Mouse (Mus musculus) left cerebral cortex, postnatal 36 days (tissue): ENCODE results near the gene Kcnip4. TPM values are rescaled to one million over a fixed set of nuclear protein-coding genes. Genes with fewer than 3 reads are reported as not detected.

Experiments used
- DNase-seq, 2 experiments: peaks; one replicate each; pipeline ENCODE4 v3.0.0; 2021 to 2022; ENCODE audit warnings: low spot score in 2 of 2, mixed read lengths in 1 of 2
- intact Hi-C: fragments of 180-260 bp; cut with DNase I; formaldehyde crosslinking; loops from one replicate; pipeline ENCODE4 v1.15.1; 2025
- total RNA-seq, 2 experiments: library from RNA; stranded (reverse); gene quantifications; 2 replicates each; pipeline ENCODE4 v1.2.3; 2021

The Kcnip4 gene
- total RNA-seq, 2 experiments from 2014 or later, result 58.4 to 66.4 TPM

DNA sequence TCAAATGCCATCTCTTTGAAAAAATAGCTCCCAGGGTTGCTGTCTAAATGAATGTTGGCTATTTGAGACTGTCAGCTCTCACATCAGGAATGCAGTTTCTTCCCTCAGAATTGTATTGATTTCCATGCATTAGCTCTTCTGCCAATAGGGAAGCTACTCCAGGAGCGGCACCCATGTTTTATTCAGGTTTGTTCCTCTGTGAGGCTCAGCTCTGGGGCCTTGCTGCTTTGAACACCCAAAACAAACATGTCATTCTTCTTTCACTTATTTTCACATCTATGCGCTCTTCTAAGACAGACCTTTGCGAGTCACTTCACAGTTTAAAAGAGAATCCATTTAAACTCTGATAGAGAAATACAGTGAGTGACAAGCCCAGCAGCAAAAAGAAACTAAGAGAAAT lies 862.2 kb downstream of the Kcnip4 start:
- DNase-seq, result no peak
- intact Hi-C loops, result no loop called here

DNA sequence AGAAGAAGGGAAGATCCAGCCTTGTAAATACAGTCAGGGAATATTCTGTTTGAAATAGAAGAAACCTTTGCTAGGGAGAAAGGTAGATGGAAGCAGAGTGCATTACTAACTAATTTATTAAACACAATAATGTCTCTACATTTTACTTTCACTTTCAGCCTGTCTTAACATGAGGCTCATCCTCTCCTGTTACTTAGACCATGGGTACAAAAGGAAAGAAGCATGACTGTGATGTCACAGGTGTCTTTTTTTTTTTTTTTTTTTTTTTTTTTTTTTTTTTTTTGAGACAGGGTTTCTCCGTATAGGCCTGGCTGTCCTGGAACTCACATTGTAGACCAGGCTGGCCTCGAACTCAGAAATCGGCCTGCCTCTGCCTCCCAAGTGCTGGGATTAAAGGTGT lies 864.7 kb downstream of the Kcnip4 start:
- intact Hi-C loops, result no loop called here
- no peak for DNase-seq

DNA sequence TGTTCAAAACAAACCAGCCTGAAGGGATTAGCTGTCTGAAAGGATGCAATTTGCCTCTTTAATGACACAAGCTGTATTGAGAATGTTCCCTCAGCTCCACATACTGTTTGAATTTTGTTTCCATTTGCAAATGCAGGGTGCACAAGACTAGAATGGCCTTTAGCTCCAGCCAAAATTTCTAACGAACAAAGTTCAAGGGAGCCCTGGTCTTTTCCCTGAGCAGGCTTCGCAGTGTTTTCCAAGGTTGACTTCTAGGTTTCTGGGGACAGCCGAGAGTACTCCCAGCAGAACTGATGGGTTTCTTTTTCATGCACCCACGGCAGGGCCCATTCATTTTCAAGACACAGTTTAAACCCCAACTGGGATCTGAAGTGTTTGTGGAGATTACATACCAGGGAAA lies 874.2 kb downstream of the Kcnip4 start:
- intact Hi-C loops, result no loop called here

DNA sequence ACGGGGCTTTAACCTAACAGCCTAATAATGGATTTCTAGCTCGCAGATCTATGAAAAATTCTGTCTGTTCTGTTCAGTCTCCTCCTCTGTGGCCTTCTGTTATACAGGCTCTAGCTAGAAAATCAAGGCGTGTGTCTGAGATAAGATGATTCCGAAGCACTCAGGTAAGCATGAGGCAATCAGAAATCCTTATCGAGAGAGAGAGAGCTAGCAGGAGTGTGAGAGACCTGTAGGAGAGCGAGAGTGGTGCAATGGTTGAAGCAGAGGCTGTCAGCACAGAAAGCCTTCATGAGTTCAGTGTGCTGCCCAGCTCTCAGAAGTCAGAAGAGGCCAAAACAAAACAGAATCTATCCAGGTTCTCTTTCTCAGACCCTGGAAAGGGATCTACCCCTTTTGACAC lies 888.0 kb downstream of the Kcnip4 start:
- intact Hi-C loops, result no loop called here
- no peak for DNase-seq

More for the DNA sequence above, 874.2 kb downstream of the Kcnip4 start:
- DNase-seq, result no peak

DNA sequence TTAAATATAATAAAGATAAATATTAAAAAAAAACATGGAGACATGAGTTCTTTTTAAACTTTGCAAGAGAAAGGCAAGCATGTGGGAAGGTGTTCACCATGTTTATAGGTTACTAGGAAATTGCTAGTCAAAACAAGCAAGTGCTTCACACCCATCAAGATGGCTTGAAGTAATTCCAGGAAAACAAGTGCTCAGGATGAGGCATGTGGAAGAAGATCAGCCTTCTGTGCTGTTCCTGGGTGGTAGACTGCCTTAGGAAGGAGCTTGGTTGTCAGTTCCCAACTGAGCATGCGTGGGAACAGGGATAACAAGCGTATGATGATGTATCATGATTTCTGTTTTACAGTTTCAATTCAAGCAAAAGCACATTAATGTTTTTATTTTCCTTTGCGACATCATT lies 891.1 kb downstream of the Kcnip4 start:
- DNase-seq, result no peak
- intact Hi-C loops, result no loop called here

DNA sequence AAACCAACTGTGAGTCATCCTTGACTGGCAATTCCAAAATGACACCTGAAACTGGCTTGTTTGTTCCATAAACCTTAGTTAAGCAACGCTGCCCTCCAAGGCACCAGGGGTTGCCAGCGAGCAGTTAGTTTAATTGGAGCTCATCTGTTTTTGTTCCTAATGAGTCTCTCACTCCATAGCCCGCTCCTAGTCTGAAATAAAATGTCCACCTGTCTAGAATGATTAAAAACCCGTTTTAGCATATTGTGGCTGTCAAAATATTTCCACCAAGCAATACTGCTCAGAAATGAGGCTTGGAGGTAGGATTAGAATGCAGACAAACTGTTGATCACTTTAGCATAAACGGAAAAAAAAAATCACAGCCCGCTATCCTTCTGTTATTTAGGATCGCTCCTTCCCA lies 901.3 kb downstream of the Kcnip4 start:
- intact Hi-C loops, result no loop called here
- no peak for DNase-seq

DNA sequence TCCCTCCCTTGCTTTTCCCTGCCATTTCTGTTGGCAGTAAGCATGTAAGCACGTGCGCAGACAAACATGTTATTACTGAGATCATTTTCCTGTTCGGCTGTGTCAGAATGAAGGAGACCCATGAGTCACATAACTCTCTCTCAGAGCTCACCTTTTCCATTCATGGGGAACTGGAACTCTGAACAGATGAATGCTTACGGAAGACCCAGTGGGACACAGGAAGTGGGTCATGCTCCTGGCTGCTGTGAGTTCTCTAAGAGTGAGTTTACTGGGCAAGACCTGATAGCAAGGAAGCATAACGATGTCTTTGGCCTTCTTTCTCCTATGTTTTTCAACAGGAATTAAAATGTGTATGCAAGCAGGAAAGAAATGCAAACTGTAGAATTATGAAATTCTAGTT lies 917.8 kb downstream of the Kcnip4 start:
- DNase-seq, result no peak
- intact Hi-C loops, result no loop called here

DNA sequence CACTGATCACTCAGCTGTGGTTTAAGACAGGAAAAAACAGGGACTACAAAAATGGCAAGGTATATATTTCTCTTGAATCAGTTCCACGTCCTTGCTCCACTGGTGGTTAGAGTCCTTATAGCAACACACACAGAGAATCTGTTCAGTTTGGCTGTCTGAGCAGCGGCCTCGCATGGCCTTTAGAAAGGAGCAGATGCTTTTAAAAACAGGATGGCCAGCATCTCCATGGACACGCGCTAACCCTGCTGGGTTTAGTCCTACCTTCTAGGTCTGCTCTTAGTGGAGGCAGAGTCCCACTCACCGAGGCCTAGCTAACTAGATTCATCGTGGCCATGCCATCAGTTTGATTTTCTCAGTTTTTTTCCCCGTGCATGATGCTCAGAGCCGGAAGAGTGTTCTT lies 918.4 kb downstream of the Kcnip4 start:
- no peak for DNase-seq
- intact Hi-C loops, result no loop called here

DNA sequence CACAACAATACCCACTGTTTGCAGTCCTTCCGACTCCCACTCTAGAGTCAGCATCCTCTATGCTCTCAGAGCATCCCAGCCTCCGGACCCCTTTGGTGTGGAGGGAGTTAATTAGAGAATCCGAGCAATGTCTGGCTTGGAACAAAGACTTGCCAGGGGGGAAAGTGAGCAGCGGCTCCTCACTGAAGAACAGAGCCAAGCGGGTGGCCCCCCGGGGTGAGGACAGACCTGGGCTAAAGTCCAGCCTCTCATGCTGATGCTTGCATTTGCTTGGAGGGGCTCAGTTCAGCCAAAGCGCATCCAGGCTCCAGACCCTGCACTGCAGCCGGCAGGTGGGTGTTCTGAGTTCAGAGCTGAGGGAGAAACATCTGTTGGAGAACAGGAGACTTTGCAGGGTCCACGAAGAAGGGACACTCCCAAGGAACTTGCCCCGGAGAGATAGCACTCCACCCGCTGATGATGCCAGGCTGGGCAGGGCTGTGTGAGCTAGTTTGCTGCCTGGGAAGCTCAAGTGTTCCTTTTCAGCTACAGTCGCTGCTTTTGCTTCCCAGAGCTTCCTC lies 925.1 kb downstream of the Kcnip4 start:
- DNase-seq, result no peak
- intact Hi-C loops, result no loop called here

DNA sequence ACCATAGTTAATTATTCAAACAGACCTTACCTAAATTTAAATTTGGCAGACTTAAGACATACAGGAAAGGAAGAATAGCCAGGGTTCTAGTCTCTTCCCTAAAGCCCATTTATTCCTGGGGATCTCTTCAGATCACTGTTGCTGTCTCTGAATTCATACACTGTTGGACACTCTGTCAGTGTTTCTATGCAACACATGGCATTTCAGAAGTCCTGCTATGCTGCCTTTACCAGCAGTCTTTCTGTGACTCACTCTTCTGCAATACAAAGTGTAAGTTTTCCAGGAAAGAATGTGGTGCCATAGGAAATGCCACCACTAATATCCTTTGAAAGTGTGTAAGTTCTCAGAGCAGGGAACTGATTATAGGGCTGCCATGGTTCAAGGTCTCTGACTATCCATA lies 936.7 kb downstream of the Kcnip4 start:
- DNase-seq, result no peak
- intact Hi-C loops, result no loop called here

DNA sequence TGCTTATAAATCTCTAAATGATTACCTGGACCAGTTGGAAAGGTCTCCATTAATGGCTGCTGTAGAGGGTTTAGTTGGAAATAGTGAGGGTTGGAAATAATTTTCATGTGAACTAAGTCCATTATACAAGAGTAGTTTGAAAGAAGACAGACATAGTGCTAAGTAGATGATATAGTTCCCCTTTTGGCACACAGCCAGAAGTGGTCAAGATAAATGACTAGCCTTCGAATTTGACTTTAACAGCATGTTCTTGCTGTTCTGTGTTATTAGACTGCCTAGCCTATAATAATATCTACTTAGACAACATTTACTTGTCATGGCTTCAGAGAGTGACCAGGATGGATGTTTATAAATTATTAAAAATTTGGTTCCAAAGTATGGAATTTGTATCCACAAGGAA lies 941.3 kb downstream of the Kcnip4 start:
- DNase-seq, result no peak
- intact Hi-C loops, result no loop called here

DNA sequence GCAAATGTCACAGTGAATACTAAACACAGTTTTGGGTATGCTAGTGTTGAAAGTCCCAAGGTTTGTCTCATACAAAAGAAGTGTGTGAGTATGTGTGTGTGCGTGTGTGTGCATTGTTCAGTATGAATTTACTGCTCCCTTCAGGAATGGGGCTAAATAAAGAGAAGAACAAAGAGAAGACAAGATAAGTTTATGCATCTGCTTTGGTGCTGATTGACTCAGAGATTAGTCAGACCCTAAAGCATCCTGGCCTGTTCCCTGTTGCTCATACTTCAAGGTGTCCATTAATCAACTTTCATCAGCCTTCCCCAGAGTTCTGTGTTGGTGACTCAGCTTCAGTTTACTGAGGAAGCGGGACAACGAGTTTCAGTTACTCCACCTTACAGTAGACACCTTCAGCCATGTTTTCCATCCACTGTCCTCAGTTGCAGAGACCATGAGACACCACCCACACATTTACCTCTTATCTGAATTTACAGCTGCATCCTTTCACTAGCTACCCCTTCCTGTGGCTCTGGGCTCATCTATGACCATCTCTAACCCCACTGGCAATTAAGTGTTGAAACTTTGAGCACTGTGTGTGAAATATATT lies 960.6 kb downstream of the Kcnip4 start:
- intact Hi-C loops, result no loop called here
- no peak for DNase-seq

DNA sequence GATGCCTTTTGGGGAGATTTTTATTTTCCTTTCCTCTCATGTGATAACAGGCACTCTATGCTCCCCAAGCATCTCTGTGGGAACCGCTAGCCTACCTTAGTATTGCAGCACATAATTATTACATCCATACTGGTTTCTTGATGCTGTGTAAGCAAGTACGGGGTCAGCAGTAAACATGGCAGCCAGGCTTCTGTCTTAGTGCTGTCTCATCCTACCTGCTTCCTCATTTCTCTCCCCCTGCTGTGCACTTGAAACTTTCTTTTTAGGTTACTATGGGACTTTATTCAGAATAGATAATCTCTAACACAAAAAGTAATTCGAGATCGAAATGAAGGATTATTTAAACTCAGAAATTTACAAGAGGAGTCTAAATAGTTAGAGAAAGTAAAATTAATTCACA lies 973.0 kb downstream of the Kcnip4 start:
- no peak for DNase-seq
- intact Hi-C loops, result no loop called here

DNA sequence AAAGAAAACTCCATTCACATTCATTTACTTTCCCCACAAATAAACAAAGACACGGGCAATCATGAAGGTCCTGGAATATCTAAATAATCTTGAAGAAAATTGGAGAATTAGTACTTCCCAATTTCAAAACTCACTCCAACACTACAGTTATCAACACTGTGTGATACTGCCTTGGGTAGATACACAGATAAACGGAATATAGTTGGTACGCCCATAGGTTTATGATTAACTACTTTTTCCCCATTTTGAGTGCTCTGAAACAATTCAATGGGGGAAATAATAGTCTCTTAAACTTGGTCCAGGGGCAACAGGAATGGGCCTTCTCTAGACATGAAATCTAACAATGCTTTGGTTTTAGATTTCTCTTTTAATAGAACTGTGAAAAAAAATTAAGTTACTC lies 978.9 kb downstream of the Kcnip4 start:
- intact Hi-C loops, result no loop called here
- DNase-seq, result no peak

DNA sequence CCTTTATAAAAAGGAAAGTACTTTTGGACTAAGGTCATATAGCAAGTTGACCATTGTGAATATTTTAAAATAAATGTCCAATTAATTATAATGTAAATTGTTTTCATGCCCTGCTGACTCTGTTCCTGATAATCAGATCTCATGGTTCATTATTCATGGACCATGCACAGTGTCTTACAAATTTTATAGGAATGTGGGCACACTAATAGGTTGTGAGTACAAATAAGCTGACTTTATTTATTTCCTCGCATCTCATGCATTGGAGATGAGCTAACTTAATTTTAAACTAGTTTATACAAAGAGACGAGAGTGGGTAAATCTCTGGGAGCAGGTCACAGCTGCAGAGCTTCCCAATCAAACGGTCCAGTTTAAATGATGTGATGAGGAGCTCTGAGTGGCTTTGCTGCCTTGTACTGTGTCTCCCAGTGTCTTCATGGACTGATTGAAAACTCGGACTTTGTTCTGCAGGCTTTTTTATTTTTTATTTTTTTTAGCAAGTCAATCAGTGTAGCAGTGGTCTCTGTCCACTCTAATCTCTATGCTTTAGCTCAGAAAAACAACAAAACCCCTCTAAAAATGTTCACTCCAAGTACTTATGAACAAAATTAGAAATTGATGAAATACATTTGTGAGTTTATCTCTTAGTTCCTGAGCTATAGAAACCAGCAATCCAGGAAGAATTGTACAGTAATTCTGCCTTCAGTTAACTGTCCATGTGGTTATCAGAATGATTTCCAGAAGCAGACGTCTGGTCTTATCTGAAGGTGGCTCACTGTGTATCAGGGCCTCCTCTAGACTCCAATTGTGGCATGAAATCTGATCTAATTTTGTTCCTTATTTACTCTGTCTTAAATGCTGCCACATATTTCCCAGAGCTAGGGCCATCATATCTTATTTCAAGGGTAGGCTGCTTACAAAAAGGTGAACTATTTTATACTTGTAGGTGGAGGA lies 979.6 kb downstream of the Kcnip4 start:
- intact Hi-C loops, result no loop called here
- DNase-seq, result no peak

DNA sequence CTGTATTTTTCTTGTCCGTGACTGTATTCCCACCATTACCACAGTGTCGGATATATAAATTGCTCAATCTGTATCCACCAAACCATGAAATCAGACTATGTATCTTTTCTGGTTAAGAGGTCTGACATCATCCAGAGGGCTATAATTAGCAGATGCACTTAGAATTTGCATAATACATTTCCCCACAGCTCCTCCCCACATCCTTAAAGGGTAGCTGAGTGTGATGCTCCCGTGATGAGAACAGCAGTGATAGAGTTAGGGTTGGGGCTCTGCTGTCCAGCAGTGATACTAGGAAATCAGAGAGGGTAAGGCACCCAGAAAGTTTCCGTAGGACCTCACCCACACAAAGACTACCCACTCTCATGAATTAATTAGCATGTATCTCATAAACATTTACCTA lies 1006.7 kb downstream of the Kcnip4 start:
- intact Hi-C loops, result no loop called here
- no peak for DNase-seq

DNA sequence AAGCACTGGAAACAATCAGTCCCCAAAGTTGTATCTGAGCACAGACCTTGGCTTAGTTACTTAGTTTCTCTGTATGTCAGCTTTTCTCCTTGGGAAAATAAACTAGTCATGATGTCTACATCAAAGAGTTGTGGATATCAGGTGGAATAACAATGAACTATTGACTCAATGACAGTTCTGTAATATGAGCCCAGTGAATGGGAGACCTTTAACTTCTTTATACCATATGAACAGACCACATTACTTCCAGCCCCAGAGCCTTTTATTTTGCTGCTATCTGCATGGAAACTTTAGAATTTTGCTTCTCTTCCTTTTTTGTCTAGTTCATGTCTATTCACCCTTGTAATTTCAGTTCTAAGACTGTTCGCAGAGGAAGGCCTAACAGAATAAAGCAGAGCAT lies 1011.4 kb downstream of the Kcnip4 start:
- DNase-seq, result no peak
- intact Hi-C loops, result no loop called here

DNA sequence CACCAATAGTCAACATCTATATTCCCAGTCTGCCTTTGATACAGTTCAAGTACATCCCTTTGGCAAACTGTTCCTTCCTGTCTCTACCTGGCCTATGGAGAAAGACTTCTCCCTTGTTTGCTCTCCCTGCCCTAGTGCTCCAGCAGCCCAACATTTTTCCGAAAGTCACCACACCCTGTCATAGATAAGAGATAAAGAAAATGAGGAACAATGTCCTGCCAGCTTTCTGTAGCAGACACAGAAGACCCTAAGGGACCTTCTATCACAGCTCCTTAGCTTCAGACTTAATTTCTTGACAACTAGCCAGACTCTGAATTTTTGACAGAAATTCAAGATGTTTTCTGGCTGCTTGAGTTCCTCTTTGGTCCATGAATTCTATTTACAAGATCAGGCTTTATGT lies 1013.4 kb downstream of the Kcnip4 start:
- intact Hi-C loops, result no loop called here
- no peak for DNase-seq

DNA sequence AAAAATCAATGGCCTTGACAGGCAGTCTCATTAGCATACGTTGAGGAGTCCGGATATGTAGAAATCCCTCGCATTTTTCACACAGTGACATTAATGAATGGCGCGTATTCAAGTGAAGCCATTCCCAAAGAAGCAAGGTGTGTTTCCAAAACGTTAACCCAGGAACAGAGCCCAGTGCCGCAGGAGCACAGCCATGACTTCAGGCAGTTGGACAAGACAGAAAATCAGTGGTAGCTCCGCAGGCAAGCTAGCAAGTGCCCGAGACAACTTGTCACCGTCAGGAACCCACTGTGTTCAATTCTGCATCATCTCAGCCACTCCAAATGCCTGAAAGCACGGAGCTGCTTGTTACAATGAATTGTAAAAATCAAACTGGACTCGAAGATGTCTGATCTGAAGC lies 1014.5 kb downstream of the Kcnip4 start:
- intact Hi-C loops, result no loop called here
- no peak for DNase-seq

DNA sequence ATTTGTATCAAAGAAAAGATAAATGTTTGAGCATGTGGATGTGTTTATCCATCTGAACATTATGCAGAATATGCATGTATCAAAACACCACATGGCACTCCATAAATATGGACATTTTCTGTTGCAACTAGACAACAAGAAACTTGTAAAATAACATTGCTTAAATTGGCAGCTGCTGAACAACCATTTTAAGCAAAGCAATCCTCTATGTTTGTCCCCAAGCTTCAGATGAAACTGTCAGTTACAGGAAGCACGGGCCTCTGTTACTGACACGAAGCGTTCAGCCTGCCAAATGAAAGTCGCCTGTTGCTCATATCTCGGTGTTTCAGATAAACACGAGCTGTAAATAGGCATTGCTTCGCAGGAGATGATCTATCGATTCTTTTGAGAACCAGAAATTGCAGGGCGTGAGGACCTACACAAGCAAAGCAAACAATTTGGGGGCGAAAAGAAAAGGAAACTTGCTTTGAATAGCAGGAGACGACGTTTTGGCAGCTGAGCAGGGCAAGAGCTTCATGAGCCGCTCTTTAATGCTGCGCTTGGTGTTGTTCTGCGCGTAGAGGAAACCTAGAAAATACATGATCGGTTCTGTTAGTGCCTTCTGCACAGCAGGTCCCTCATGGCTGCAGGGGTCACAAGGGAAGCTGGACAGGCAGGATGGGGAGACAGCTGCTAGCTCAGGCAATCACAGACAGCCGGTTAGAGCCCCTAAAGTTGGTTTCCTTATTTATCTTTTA lies 1015.3 kb downstream of the Kcnip4 start:
- intact Hi-C loops, result no loop called here
- peak; percentile 38 to 51 for DNase-seq
